Mouse (Mus musculus) limb, embryonic 10.5 days (tissue): ENCODE results near the gene Atf7ip. TPM values are rescaled to one million over a fixed set of nuclear protein-coding genes. Genes with fewer than 3 reads are reported as not detected.
A peak's percentile ranks its signal among the peaks of the same experiment; 100 is the strongest.

ENCODE experiments used
- DNase-seq: peaks from one replicate; pipeline ENCODE4 v3.0.0-alpha.2; 2017; ENCODE audit warnings: low spot score
- H3K27ac ChIP-seq: fragments of 300-500 bp; sonication (generic); 2 replicates; pipeline ENCODE4 v1.5.1; 2016; ENCODE audit warnings: mild to moderate bottlenecking
- H3K27me3 ChIP-seq: fragments of 300-500 bp; sonication (generic); 2 replicates; pipeline ENCODE4 v1.6.1; 2016; ENCODE audit warnings: low read depth, mild to moderate bottlenecking; ENCODE audit not compliant: poor library complexity, severe bottlenecking
- H3K36me3 ChIP-seq: fragments of 300-500 bp; sonication (generic); 2 replicates; pipeline ENCODE4 v1.6.1; 2016; ENCODE audit warnings: mild to moderate bottlenecking, moderate library complexity
- H3K4me1 ChIP-seq: fragments of 300-500 bp; sonication (generic); 2 replicates; pipeline ENCODE4 v1.6.1; 2016
- H3K4me3 ChIP-seq: fragments of 300-500 bp; sonication (generic); 2 replicates; pipeline ENCODE4 v1.5.1; 2016; ENCODE audit warnings: mild to moderate bottlenecking, moderate library complexity
- H3K9me3 ChIP-seq: fragments of 300-500 bp; sonication (generic); replicated peaks from 2 replicates; pipeline ENCODE4 v1.6.1; 2016; ENCODE audit warnings: mild to moderate bottlenecking
- WGBS: fragments of 180-500 bp; shearing (Covaris S2); methylation state at CpG from one replicate; pipeline ENCODE4 v1.1.7; 2016; 5-methylcytosine and 5-hydroxymethylcytosine counted together
- polyA plus RNA-seq: library from polyadenylated mRNA; unstranded; fragments of >200 nt; fragmentation: Nextera tagmentation; extraction: Ambion mirVana; gene quantifications from 2 replicates; pipeline ENCODE4 v1.2.1, GENCODE M21; 2016

The Atf7ip gene
- polyA plus RNA-seq, 1 experiment from 2014 or later: 49.9 TPM

DNA sequence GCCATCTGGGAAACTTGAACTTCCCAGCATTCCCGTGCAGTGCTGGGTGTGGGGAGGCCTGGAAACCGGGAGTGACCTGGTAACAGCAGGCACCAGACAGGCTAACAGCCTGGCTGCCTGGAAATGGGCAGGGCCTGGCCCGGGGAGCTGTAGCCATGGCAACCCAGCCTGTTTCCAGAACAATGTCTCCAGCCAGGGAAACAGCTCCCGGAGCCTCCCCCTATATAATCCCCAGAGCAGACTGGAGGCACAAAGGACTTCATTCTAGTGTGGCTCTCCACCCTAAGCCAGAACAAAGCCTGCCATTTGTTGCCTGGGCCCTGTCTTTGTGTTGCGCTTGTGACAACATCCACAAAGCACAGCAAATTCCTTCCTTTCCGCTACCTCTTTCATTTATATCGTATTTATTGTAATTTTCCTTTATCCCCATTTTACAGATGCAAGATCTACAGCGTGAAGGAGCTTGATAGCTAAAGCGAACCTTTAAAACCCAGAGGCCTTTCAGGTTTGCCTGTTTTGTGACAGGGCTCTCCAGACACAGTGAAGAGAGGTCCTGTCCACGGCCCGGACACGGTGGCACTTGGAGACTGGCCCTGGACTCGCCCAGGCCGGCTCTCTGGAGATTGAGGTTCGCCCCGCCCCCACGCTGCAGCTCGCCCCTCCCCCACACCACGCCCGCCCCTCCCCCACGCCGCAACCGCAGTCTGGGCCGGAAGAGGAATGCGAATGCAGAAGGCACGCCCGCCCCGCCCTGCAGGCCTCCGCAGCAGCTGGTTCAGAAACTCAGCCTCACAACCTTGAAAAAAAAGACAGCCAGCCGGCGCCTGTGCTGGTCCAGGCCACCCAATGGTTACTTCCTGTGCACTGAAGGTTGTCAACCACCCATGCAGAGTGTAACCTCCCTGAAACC, 35.4 kb upstream of the Atf7ip start:
- Histone ChIP-seq H3K4me1 (peaks cover 49% of the 10 kb centered on the region), H3K4me3 (peak overlapping the region; percentile 34), H3K36me3 (no peaks in the 10 kb centered on the region), H3K27ac (peak overlapping the region; percentile 96), H3K27me3 (no peaks in the 10 kb centered on the region), H3K9me3 (no peaks in the 10 kb centered on the region)
- DNase-seq: peak; percentile 90
- 6% methylated on average over 31 of the region's 31 CpGs for WGBS

DNA sequence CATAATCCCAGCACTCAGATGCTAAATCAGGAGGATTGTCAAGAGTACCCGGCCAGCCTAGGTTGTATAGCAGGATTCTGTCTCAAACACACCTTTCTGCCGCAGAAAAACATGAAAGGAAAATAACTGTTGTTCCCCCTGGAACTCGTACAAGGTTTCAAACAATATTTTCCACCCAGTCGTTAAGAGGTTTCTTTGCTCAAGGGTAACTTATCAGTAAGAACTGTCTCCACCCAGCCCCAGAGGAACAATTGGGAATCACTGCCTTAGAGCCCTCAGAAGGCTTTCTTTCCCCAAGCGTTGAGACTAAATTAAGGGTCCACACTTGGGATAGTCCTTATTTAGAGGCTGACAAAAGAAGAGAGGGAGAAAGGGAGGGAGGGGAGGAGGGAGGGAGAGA, 34.4 kb upstream of the Atf7ip start:
- 43% methylated on average over 5 of the region's 5 CpGs for WGBS
- Histone ChIP-seq H3K27me3 (no peaks in the 10 kb centered on the region), H3K9me3 (no peaks in the 10 kb centered on the region), H3K4me3 (no peak overlapping the region), H3K27ac (peak overlapping the region; percentile 96), H3K36me3 (no peaks in the 10 kb centered on the region), H3K4me1 (peaks cover 43% of the 10 kb centered on the region)
- no peak for DNase-seq

DNA sequence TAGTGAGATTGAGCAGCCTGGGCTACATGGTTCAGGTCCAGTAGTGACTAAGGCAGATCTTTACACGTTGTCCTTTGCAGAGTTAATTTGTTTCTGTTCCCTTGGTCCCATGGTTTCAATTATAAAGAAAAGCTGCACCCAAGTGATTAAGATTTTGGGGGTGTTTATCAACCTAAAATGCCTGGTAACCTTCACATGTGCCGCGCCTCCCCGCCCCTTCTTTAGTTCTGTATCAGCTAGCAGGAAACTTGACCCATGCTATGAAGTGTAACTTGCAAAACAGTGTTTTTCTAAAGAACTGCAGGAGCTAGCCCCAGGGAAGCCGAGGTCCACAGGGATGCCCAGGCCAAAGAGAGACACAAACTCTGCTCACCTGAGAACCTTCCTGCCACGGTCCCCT, 33.2 kb upstream of the Atf7ip start:
- H3K4me1 ChIP-seq: peaks cover 41% of the 10 kb centered on the region
- DNase-seq: no peak
- no peaks in the 10 kb centered on the region for H3K9me3 ChIP-seq
- peak overlapping the region; percentile 96; the same call in 1 of the 2 replicates for H3K27ac ChIP-seq
- H3K27me3 ChIP-seq: no peaks in the 10 kb centered on the region
- no peaks in the 10 kb centered on the region for H3K36me3 ChIP-seq
- 71% methylated on average over 6 of the region's 6 CpGs for WGBS
- H3K4me3 ChIP-seq: no peak overlapping the region

DNA sequence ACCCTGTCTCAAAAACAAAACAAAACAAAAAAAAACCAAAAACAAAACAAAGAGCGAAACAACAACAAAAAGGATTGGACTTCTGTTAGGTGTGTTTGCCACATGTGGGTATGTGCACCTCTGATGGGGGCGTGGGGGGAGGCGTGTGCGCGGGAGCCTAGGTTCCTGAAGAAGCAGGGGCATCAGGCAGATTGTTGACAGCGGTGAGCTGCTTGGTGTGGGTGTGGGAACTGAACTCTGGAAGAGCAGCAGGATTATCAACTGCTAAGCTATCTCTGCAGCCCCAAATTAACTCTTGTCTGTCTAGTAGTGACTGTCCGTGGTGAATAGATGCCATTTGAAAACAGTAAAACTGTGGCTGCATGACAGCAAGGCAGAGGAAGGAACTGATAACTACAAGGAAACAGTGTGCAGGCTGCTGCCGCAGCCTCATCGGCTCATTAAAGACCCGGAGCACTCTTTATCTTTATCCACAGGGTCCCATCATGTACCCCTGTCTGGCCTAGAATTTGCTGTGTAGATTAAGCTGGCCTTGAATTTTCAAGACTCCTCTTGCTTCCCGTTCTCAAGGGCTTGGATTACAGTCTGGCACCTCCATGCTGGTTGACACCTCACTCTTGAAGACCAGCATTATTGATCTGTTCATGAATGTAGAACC, 32.4 kb upstream of the Atf7ip start:
- Histone ChIP-seq H3K27me3 (no peaks in the 10 kb centered on the region), H3K4me3 (no peak overlapping the region), H3K9me3 (no peaks in the 10 kb centered on the region), H3K36me3 (no peaks in the 10 kb centered on the region), H3K27ac (peak overlapping the region; percentile 12; the same call in 1 of the 2 replicates), H3K4me1 (peaks cover 39% of the 10 kb centered on the region)
- WGBS: 75% methylated on average over 11 of the region's 11 CpGs
- DNase-seq: no peak

DNA sequence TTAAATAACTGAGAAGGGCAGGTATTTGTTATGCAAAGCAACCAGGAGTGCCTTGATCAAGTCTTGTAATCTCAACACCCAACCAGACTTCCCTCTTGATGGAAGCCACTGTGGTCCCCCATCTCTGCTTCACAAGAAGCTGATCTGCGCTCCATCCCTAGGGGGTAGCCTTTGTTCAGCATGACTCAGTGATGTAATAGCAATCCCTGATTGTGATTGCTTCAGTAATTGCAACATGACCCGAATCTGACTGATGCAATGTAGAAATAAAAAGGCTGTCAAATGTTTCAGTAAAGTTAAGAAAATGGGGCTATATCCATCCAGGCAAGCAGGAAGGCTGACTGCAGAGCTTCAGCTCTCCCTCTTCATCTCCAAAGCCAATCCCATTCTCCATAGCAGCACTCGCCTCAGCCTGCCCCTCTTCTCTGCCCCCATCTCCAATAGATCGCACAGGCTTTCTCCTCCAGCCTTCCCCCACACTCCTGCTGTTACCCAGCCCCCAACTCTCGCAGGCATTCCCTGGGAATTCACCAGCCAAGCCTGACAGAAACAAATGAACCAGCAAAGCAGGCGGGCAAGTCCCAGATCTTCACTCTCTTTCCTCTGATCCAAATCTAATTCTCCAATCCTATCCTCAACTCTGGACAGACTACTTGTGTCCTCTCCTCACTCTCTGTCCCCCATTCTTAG, 30.7 kb upstream of the Atf7ip start:
- WGBS: 36% methylated on average over 6 of the region's 6 CpGs
- DNase-seq: no peak
- no peaks in the 10 kb centered on the region for H3K36me3 ChIP-seq
- no peaks in the 10 kb centered on the region for H3K9me3 ChIP-seq
- H3K4me1 ChIP-seq: peaks cover 24% of the 10 kb centered on the region
- H3K27ac ChIP-seq: peak overlapping the region; percentile 72
- no peak overlapping the region for H3K4me3 ChIP-seq
- no peaks in the 10 kb centered on the region for H3K27me3 ChIP-seq

DNA sequence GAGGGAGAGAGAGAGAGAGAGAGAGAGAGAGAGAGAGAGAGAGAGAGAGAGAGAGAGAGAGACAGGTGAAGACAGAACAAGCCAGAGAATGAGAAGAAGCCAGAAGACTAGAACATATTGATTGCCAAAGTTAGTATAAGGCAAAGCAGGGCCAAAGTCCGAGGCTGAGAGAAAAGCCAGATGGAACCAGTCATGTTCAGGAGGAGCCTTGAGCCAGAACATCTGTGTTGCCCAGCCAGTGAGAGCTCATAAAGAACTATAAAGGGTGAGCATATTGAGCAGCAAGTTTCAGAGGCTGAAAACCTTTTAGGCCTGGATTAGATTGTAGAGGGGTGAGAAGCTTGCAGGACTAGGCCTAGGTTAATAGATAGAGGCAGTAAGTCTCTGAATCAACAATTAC, 28.1 kb upstream of the Atf7ip start:
- Histone ChIP-seq H3K4me3 (no peak overlapping the region), H3K27ac (no peak overlapping the region), H3K27me3 (no peaks in the 10 kb centered on the region), H3K4me1 (peaks cover 8% of the 10 kb centered on the region), H3K9me3 (no peaks in the 10 kb centered on the region), H3K36me3 (no peaks in the 10 kb centered on the region)
- 64% methylated on average over 1 of the region's 1 CpGs for WGBS
- DNase-seq: no peak

DNA sequence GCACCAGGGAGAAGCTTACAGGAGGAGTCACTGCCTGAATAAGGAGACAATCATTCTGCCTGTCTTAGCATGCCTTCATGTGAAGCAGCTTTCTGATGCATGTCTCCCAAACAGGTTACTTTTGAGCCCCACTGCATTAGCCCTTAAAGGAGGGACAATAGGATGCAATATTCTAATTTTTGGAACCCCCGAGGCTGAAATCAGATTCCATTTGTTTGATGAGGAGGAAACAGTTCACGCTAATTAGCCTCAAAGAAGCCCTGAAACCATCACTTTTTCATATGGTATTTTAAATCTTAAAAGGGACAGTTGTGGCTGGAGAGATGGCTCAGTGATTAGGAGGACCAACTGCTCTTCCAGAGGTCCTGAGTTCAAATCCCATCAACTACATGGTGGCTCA, 22.4 kb upstream of the Atf7ip start:
- Histone ChIP-seq H3K9me3 (no peaks in the 10 kb centered on the region), H3K4me1 (0 out of 2 replicates have a peak, but pooled peaks cover 3% of the 10 kb centered on the region), H3K4me3 (no peak overlapping the region), H3K27ac (no peak overlapping the region), H3K36me3 (no peaks in the 10 kb centered on the region), H3K27me3 (peaks cover 3% of the 10 kb centered on the region; the same call in 1 of the 2 replicates)
- WGBS: 93% methylated on average over 2 of the region's 2 CpGs
- no peak for DNase-seq

DNA sequence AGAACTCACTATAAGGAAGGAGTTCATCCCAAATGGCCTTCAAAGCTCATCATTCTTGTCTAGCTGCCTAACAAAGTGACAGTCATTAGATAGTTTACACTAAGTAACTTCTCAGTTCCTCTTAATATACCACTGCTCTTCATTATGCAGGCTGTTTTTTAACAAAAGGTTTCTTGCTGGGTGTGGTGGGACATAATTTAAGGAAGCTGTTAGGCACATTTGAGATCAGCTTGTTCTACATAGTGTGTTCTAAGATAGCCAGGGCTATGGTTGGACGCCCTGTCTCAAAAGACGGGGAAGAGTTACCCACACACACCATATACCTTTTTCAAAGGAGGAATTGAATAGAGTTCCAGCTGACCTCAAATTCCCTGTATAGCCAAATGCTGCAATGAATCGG, 21.9 kb upstream of the Atf7ip start:
- H3K27ac ChIP-seq: no peak overlapping the region
- H3K36me3 ChIP-seq: no peaks in the 10 kb centered on the region
- peaks cover 3% of the 10 kb centered on the region; the same call in 1 of the 2 replicates for H3K27me3 ChIP-seq
- no peaks in the 10 kb centered on the region for H3K9me3 ChIP-seq
- DNase-seq: no peak
- 93% methylated on average over 3 of the region's 3 CpGs for WGBS
- H3K4me3 ChIP-seq: no peak overlapping the region
- H3K4me1 ChIP-seq: 0 out of 2 replicates have a peak, but pooled peaks cover 3% of the 10 kb centered on the region

DNA sequence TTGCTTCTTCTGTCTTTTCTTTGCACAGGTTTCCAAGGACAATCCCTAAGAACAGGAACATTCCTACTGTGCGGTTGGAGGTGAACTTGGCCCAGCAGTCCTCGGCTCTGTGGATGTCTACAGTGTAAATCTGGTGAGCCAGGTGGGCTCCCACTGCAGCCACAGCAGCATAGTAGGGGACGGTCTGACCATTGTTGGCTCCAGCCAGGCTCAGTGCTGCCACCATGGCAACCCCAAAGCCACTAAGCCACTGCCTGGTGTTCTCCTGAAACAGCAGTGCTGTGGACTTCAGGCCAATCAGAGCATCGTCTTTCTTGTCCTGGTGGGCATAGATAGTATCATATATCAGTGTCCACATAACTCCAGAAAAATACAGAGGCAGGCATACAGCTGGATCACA, 19.8 kb upstream of the Atf7ip start:
- Histone ChIP-seq H3K9me3 (no peaks in the 10 kb centered on the region), H3K27ac (no peak overlapping the region), H3K27me3 (peaks cover 3% of the 10 kb centered on the region; the same call in 1 of the 2 replicates), H3K36me3 (no peaks in the 10 kb centered on the region), H3K4me3 (no peak overlapping the region), H3K4me1 (0 out of 2 replicates have a peak, but pooled peaks cover 3% of the 10 kb centered on the region)
- 66% methylated on average over 4 of the region's 4 CpGs for WGBS
- no peak for DNase-seq

DNA sequence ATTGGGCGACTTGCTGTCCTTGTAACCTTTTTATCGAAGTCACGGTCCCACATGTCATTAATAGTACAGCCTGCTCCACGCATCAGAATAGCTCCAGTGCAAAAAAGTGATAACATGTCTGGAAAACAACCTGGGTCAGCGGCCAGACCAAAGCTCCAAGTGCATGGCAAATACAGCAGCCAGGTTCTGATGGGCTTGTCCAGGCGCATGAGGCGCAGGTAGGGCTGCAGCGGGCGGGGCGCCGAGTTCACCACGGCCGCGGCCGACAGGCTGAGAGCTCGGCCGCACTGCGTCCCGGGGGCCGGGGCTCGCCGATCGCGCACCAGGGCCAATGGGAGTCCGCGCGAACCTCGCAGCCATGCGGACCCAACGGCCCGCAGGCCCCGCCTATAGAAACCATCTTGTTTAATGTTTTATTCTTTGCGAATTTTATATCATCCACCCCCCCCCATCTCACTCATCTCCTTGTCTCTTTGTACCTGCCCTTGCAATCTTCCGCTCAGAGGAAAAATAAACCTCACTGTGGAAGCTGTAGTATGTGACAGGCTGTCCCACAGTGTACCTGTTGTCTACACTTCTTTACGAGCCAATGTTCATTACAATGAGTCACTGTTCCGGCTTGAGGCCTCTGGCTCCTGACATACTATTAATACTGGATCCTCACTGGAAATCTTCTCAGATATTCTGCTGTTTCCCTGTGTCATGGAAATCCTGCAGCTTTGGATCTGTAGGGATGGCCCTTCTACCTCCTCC, 19.0 kb upstream of the Atf7ip start:
- Histone ChIP-seq H3K9me3 (no peaks in the 10 kb centered on the region), H3K4me3 (peak overlapping the region; percentile 29; the same call in 1 of the 2 replicates), H3K27ac (peak overlapping the region; percentile 12; the same call in 1 of the 2 replicates), H3K36me3 (no peaks in the 10 kb centered on the region), H3K27me3 (peaks cover 3% of the 10 kb centered on the region; the same call in 1 of the 2 replicates), H3K4me1 (0 out of 2 replicates have a peak, but pooled peaks cover 3% of the 10 kb centered on the region)
- WGBS: 61% methylated on average over 36 of the region's 36 CpGs
- no peak for DNase-seq

DNA sequence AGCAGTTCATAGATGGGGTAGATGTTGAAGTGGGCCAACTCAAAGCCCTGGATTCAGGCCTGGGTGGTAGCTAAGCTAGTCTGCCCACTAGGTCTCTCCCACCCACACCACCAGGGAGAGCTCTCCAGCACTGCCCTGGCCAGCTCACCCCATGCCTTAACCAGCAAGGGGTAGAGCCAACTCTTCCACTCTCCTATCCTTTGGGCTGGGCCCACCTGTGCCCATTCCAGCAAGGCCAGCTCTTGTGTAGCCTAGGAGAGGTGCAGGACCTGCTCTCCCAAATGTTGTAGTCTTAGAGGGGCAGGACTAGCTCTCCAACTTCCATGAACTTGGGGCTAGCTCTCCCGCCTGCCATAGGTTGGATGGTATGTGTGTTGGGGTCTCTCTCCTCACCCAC, 18.4 kb upstream of the Atf7ip start:
- Histone ChIP-seq H3K36me3 (no peaks in the 10 kb centered on the region), H3K27me3 (peaks cover 3% of the 10 kb centered on the region; the same call in 1 of the 2 replicates), H3K27ac (0 out of 2 replicates have a peak overlapping the region, but pooled peaks have one; percentile 12), H3K4me3 (no peak overlapping the region), H3K4me1 (0 out of 2 replicates have a peak, but pooled peaks cover 3% of the 10 kb centered on the region), H3K9me3 (no peaks in the 10 kb centered on the region)
- DNase-seq: no peak
- WGBS: 100% methylated on average over 1 of the region's 1 CpGs

DNA sequence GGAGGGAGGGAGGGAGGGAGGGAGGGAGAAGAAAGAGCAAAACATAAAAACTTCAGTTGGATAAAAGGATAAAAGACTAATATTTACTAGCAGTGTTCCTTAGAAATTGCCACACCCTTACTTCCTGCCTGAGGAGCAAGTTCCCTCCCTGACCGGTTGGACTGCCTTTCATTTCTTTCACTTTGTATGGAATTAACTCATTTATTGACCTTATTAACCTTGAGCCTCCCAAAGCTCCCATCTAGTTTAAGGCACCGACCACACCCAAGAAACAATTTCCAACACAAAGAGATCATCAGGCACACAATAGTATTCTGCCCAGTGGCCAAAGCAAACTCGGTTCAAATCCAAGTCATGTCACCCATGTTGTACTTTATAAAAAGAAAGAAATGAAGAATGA, 16.1 kb upstream of the Atf7ip start:
- Histone ChIP-seq H3K27ac (no peak overlapping the region), H3K27me3 (peaks cover 3% of the 10 kb centered on the region; the same call in 1 of the 2 replicates), H3K9me3 (no peaks in the 10 kb centered on the region), H3K4me3 (no peak overlapping the region), H3K4me1 (0 out of 2 replicates have a peak, but pooled peaks cover 3% of the 10 kb centered on the region), H3K36me3 (no peaks in the 10 kb centered on the region)
- 87% methylated on average over 3 of the region's 3 CpGs for WGBS
- DNase-seq: no peak
